Mouse (Mus musculus): Measurements from ENCODE around the gene Zhx3. TPM values are rescaled to one million over a fixed set of nuclear protein-coding genes. Genes with fewer than 3 reads are reported as not detected.
A peak's percentile ranks its signal among the peaks of the same experiment; 100 is the strongest.

The Zhx3 gene
- polyA plus RNA-seq, 2 experiments: 6.5 to 13.7 TPM

DNA sequence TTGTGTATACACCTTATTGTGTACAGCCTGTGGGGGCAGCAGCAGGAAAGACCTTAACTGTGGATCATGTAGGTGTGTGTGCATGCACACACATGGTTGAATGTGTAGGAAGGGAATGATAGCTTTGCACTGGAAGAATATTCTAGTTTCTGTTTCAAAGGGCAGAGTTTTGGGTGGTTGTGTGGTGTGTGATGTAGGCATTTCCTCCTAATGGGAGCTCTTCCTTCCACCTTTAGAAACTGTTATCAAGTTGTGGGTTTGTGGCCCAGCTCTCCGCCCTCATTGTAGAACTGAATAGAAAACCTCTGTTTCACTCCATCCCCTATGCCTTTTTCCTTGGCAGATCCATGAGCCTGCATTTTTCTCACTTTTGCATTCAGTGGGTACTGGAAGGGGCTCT is 127.3 kb downstream of the Zhx3 start:
- TF ChIP-seq POLR2A (IDR thresholded peaks at IDR 0.05; ENCODE audit: borderline replicate concordance, extremely low read depth, insufficient read depth, insufficient read length): no peak
- Histone ChIP-seq H3K9ac (ENCODE audit: low read depth, low read length, severe bottlenecking) (no peak overlapping the region), H3K36me3 (ENCODE audit: control insufficient read depth, insufficient read depth, low read length) (peaks cover 66% of the 10 kb centered on the region), H3K27ac (replicated peaks; ENCODE audit: low read depth, low read length) (no peak overlapping the region), H3K27me3 (ENCODE audit: control insufficient read depth, insufficient read depth, low read length) (no peaks in the 10 kb centered on the region), H3K4me2 (replicated peaks; ENCODE audit: low read depth, low read length, severe bottlenecking) (no peak overlapping the region), H3K9me3 (ENCODE audit: control insufficient read depth, low read length) (no peaks in the 10 kb centered on the region), H3K4me3 (replicated peaks; ENCODE audit: low read length) (no peak overlapping the region), H3K4me1 (ENCODE audit: control insufficient read depth, insufficient read depth, low read length) (peaks cover 9% of the 10 kb centered on the region)
- DNase-seq (ENCODE audit: low spot score): no peak
- ATAC-seq (ENCODE audit: low FRiP score, low read depth): no peak
- 84% methylated on average over 1 of the region's 1 CpGs for WGBS

DNA sequence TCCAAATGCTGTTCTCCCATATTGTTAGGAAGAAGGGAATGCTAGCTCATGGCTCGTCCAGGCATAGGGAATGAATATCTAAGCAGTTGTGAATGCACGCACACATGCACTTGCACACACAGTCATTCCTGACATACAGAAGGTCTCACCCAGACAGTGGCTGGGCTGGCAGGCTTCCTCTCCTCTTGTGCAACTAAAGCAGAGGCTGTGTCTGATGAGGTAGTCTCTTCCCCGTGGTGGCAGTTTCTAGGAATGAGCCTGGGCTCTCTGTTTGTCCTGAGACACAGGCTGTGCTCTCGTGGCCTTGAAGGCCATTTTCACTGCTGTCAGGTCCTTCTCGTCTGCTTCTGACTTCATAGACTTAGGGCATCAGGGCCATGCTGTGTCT is 128.0 kb downstream of the Zhx3 start:
- Histone ChIP-seq H3K27ac (replicated peaks; ENCODE audit: low read depth, low read length) (no peak overlapping the region), H3K4me1 (ENCODE audit: control insufficient read depth, insufficient read depth, low read length) (peaks cover 16% of the 10 kb centered on the region), H3K4me2 (replicated peaks; ENCODE audit: low read depth, low read length, severe bottlenecking) (no peak overlapping the region), H3K4me3 (replicated peaks; ENCODE audit: low read length) (no peak overlapping the region), H3K27me3 (ENCODE audit: control insufficient read depth, insufficient read depth, low read length) (no peaks in the 10 kb centered on the region), H3K9me3 (ENCODE audit: control insufficient read depth, low read length) (no peaks in the 10 kb centered on the region), H3K36me3 (ENCODE audit: control insufficient read depth, insufficient read depth, low read length) (peaks cover 62% of the 10 kb centered on the region), H3K9ac (ENCODE audit: low read depth, low read length, severe bottlenecking) (no peak overlapping the region)
- WGBS: 90% methylated on average over 5 of the region's 5 CpGs
- no peak for DNase-seq (ENCODE audit: low spot score)
- TF ChIP-seq POLR2A (IDR thresholded peaks at IDR 0.05; ENCODE audit: borderline replicate concordance, extremely low read depth, insufficient read depth, insufficient read length): no peak
- no peak for ATAC-seq (ENCODE audit: low FRiP score, low read depth)

DNA sequence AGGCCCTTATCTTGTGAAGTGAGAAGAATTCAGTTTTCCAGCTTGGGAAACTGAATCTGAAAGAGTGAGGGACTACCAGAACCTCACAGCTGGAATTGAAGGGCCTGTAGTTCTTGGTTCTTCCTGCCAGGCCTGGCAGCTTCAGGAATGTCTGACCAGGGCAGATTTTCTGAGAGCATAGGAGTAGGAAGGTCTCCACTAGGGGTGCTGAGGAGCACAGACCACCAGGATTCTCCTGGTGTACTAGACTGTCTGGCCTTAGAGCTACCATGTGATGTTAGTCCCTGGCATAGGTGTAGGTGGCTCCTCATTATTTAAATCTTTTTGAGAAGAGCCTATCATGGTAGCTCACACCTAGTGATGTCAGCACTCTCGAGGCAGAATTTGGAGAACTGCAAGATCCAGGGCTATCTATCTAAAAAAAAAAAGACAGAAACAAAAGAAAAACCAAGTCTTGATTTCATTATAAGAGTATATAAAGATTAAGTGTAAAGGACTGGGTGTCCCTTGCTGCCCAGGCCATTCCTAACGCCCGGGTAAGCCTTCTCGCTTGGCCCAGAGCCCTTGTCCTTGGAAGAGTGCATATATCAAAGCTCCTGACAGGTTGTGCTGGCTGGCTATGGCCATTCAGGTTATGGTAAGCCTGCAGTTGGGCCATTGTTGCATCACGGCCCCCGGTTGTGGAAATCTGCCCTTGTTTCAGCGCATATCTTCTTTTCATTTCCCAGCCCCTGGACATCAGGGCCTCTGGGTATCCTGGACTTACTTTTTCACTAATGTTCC is 128.6 kb downstream of the Zhx3 start:
- TF ChIP-seq POLR2A (IDR thresholded peaks at IDR 0.05; ENCODE audit: borderline replicate concordance, extremely low read depth, insufficient read depth, insufficient read length): no peak
- H3K36me3 ChIP-seq (ENCODE audit: control insufficient read depth, insufficient read depth, low read length): peaks cover 62% of the 10 kb centered on the region
- WGBS: 90% methylated on average over 7 of the region's 7 CpGs

GRCm38 (mm10) chr2:160742161-160742609 is 130.6 kb downstream of the Zhx3 start:
- 86% methylated on average over 1 of the region's 1 CpGs for WGBS
- no peak overlapping the region for H3K4me2 ChIP-seq (replicated peaks; ENCODE audit: low read depth, low read length, severe bottlenecking)
- H3K4me3 ChIP-seq (replicated peaks; ENCODE audit: low read length): no peak overlapping the region
- H3K4me1 ChIP-seq (ENCODE audit: control insufficient read depth, insufficient read depth, low read length): peaks cover 19% of the 10 kb centered on the region
- H3K9ac ChIP-seq (ENCODE audit: low read depth, low read length, severe bottlenecking): no peak overlapping the region
- no peak overlapping the region for H3K27ac ChIP-seq (replicated peaks; ENCODE audit: low read depth, low read length)
- no peak for DNase-seq (ENCODE audit: low spot score)
- no peak for ATAC-seq (ENCODE audit: low FRiP score, low read depth)
- H3K36me3 ChIP-seq (ENCODE audit: control insufficient read depth, insufficient read depth, low read length): peaks cover 51% of the 10 kb centered on the region
- H3K9me3 ChIP-seq (ENCODE audit: control insufficient read depth, low read length): no peaks in the 10 kb centered on the region
- TF ChIP-seq POLR2A (IDR thresholded peaks at IDR 0.05; ENCODE audit: borderline replicate concordance, extremely low read depth, insufficient read depth, insufficient read length): no peak
- H3K27me3 ChIP-seq (ENCODE audit: control insufficient read depth, insufficient read depth, low read length): no peaks in the 10 kb centered on the region

More for the DNA sequence above, 128.6 kb downstream of the Zhx3 start:
- DNase-seq (ENCODE audit: low spot score): peak; percentile 49
- ATAC-seq (ENCODE audit: low FRiP score, low read depth): no peak
- H3K4me3 ChIP-seq (replicated peaks; ENCODE audit: low read length): no peak overlapping the region
- peaks cover 19% of the 10 kb centered on the region for H3K4me1 ChIP-seq (ENCODE audit: control insufficient read depth, insufficient read depth, low read length)
- H3K9me3 ChIP-seq (ENCODE audit: control insufficient read depth, low read length): no peaks in the 10 kb centered on the region
- H3K4me2 ChIP-seq (replicated peaks; ENCODE audit: low read depth, low read length, severe bottlenecking): no peak overlapping the region
- no peaks in the 10 kb centered on the region for H3K27me3 ChIP-seq (ENCODE audit: control insufficient read depth, insufficient read depth, low read length)
- H3K9ac ChIP-seq (ENCODE audit: low read depth, low read length, severe bottlenecking): no peak overlapping the region
- H3K27ac ChIP-seq (replicated peaks; ENCODE audit: low read depth, low read length): no peak overlapping the region

DNA sequence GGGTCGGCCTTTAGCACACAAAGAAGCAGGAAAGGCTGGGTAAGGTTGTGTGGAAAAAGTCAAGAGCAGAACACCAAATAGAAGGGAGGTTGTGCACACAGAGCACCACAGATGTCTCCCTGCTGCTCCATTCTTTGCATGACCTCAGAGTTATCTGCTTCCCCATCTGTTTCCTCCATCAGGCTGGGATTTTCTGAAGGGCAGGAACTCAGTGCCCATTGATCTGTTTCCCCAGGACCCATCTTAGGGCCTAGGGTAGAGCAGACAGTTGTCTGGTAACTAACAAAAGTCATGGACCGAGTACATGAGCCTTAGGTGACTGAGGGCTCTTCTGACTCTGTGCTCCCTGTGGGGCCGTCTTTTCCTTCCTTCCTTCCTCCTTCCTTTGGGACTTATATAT is 131.2 kb downstream of the Zhx3 start:
- 77% methylated on average over 3 of the region's 3 CpGs for WGBS
- Histone ChIP-seq H3K4me1 (ENCODE audit: control insufficient read depth, insufficient read depth, low read length) (peaks cover 19% of the 10 kb centered on the region), H3K36me3 (ENCODE audit: control insufficient read depth, insufficient read depth, low read length) (peaks cover 53% of the 10 kb centered on the region)

More for the DNA sequence above, 131.2 kb downstream of the Zhx3 start:
- no peak for DNase-seq (ENCODE audit: low spot score)
- Histone ChIP-seq H3K27ac (replicated peaks; ENCODE audit: low read depth, low read length) (peak overlapping the region; percentile 19; the same call in 1 of the 2 replicates), H3K9ac (ENCODE audit: low read depth, low read length, severe bottlenecking) (no peak overlapping the region), H3K4me3 (replicated peaks; ENCODE audit: low read length) (no peak overlapping the region), H3K9me3 (ENCODE audit: control insufficient read depth, low read length) (no peaks in the 10 kb centered on the region), H3K4me2 (replicated peaks; ENCODE audit: low read depth, low read length, severe bottlenecking) (no peak overlapping the region), H3K27me3 (ENCODE audit: control insufficient read depth, insufficient read depth, low read length) (no peaks in the 10 kb centered on the region)
- TF ChIP-seq POLR2A (IDR thresholded peaks at IDR 0.05; ENCODE audit: borderline replicate concordance, extremely low read depth, insufficient read depth, insufficient read length): no peak
- ATAC-seq (ENCODE audit: low FRiP score, low read depth): no peak

All from limb, embryonic 14.5 days (tissue).